Mouse (Mus musculus): ENCODE data around the gene Trmt6.

GRCm38 (mm10) chr2:132847581-132847980, 31.7 kb upstream of the Trmt6 start:
- TF ChIP-seq CTCF (IDR thresholded peaks at IDR 0.05; ENCODE audit: control insufficient read depth, insufficient read depth, low read length) (no peak), POLR2A (IDR thresholded peaks at IDR 0.05; ENCODE audit: borderline replicate concordance, control insufficient read depth, low read depth, low read length) (no peak)

Measured in bone marrow, adult 2 months (tissue).